Mouse (Mus musculus) testis, adult 2 months (tissue): Measurements from ENCODE around the gene Atp5d.

ENCODE experiments used
- CTCF ChIP-seq: fragments of 200-500 bp; IDR thresholded peaks from 2 replicates; pipeline ENCODE4 v1.5.1; 2012; ENCODE audit warnings: low read depth, mild to moderate bottlenecking, inconsistent platforms, low read length, moderate library complexity; ENCODE audit not compliant: control insufficient read depth, insufficient read depth, insufficient replicate concordance
- POLR2A ChIP-seq: fragments of 200-500 bp; IDR thresholded peaks from 2 replicates; pipeline ENCODE4 v1.6.1; 2012; ENCODE audit warnings: low read depth, mild to moderate bottlenecking, inconsistent platforms, low read length, moderate library complexity; ENCODE audit not compliant: control insufficient read depth

GRCm38 (mm10) chr10:80175536-80176269 lies 37.3 kb downstream of the Atp5d start:
- no peak; the same call in 1 of the 2 replicates for TF ChIP-seq CTCF
- TF ChIP-seq POLR2A: no peak
